10 mouse cellular contexts compared by ENCODE assay signal in the genomic region with DNA sequence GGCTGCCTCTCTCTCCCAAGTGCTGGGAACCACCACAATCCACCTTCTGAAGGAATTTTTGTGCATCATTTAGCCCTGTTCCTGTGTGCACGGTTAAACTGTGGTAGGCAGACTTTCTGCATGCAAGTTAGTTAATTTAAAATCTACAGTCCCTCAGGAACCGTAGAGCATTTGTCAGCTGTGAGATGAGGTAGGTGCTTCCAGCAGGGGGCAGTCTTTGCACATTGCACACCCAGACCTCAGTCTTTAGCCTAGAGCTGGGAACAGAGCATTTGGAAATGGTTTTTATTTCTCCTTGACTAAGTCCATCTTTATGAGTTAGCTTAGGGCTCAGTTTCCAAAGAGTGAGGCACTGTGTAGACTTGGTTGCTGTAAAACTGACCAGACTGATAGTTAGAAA. TPM values are rescaled to one million over a fixed set of nuclear protein-coding genes. Genes with fewer than 3 reads are reported as not detected.
DNase-seq lines count a peak whose midpoint lies in the region; ATAC-seq and TF ChIP-seq lines count a peak whose summit lies in the region.
"Had no signal": no experiment of that assay in that cellular context is flagged by ENCODE, and none has a peak within 500 bp of the region (broad histone marks: within the 10 kb centered on the region; RNA-seq: fewer than 3 reads in every experiment).

No protein-coding gene starts in this region.

- DNase-seq in cerebellum, adult 2 months: peak; percentile 47 to 61
- no peak for DNase-seq in cerebellum, adult 11-12 months
- DNase-seq in urinary bladder, postnatal 25 days (ENCODE audit: low spot score): peak; percentile 43
- DNase-seq in urinary bladder, postnatal 10 days (ENCODE audit: low spot score): no peak
- peak; percentile 78 for DNase-seq in embryonic facial prominence, embryonic 11.5 days (ENCODE audit: low spot score)
- DNase-seq in liver, embryonic 11.5 days (ENCODE audit: low spot score): no peak
- peak; percentile 78 for DNase-seq in right cerebral cortex, postnatal 4 days

- H3K4me2 ChIP-seq in embryonic facial prominence, embryonic 11.5 days (ENCODE audit: low read depth, low read length): no peak overlapping the region
- no peak overlapping the region for H3K4me2 ChIP-seq in intestine, embryonic 16.5 days (ENCODE audit: low read depth, low read length)
- no peak overlapping the region for H3K4me2 ChIP-seq in liver, embryonic 11.5 days
- H3K4me2 ChIP-seq: limb, embryonic 12.5 days; stomach, embryonic 15.5 days had no signal

- H3K9me3 ChIP-seq in embryonic facial prominence, embryonic 11.5 days (replicated peaks; ENCODE audit: control insufficient read depth, low read length): no peaks in the 10 kb centered on the region
- H3K9me3 ChIP-seq in intestine, embryonic 16.5 days (ENCODE audit: control insufficient read depth, low read length): no peaks in the 10 kb centered on the region
- no peaks in the 10 kb centered on the region for H3K9me3 ChIP-seq in liver, embryonic 11.5 days (ENCODE audit: control insufficient read depth, low read length)
- H3K9me3 ChIP-seq: limb, embryonic 12.5 days; stomach, embryonic 15.5 days had no signal

- TF ChIP-seq POLR2A in cerebellum, adult 2 months (IDR thresholded peaks at IDR 0.05; ENCODE audit: borderline replicate concordance, insufficient read depth, low read length): no peak

- H3K4me1 ChIP-seq in cerebellum, adult 2 months (ENCODE audit: control insufficient read depth, insufficient read depth, low read length): peaks cover 5% of the 10 kb centered on the region
- H3K4me1 ChIP-seq in embryonic facial prominence, embryonic 11.5 days (ENCODE audit: control insufficient read depth, insufficient read depth, low read length): no peaks in the 10 kb centered on the region
- no peaks in the 10 kb centered on the region for H3K4me1 ChIP-seq in intestine, embryonic 16.5 days (ENCODE audit: control insufficient read depth, insufficient read depth, low read length)
- H3K4me1 ChIP-seq in liver, embryonic 11.5 days (replicated peaks; ENCODE audit: control insufficient read depth, insufficient read depth, low read length): no peaks in the 10 kb centered on the region
- H3K4me1 ChIP-seq: limb, embryonic 12.5 days; stomach, embryonic 15.5 days had no signal

- no peak overlapping the region for H3K27ac ChIP-seq in cerebellum, adult 2 months (ENCODE audit: insufficient read depth, low read length)
- H3K27ac ChIP-seq in embryonic facial prominence, embryonic 11.5 days (replicated peaks; ENCODE audit: low read depth, low read length): no peak overlapping the region
- no peak overlapping the region for H3K27ac ChIP-seq in intestine, embryonic 16.5 days (ENCODE audit: low read length)
- no peak overlapping the region for H3K27ac ChIP-seq in liver, embryonic 11.5 days (ENCODE audit: low read depth, low read length)
- H3K27ac ChIP-seq: limb, embryonic 12.5 days; stomach, embryonic 15.5 days had no signal

- ATAC-seq in embryonic facial prominence, embryonic 11.5 days (replicated peaks; ENCODE audit: insufficient number of reproducible peaks, low FRiP score, low TSS enrichment, low read depth): no peak
- ATAC-seq in intestine, embryonic 16.5 days: peak; percentile 31; the same call in 1 of the 2 replicates
- ATAC-seq in liver, embryonic 11.5 days (replicated peaks; ENCODE audit: low FRiP score): 0 out of 2 replicates have a peak, but pooled peaks have one; percentile 39

- no peak overlapping the region for H3K4me3 ChIP-seq in cerebellum, adult 2 months (replicated peaks; ENCODE audit: insufficient read depth, low read depth, low read length)
- no peak overlapping the region for H3K4me3 ChIP-seq in embryonic facial prominence, embryonic 11.5 days (ENCODE audit: low read depth, low read length)
- H3K4me3 ChIP-seq in intestine, embryonic 16.5 days (ENCODE audit: low read length): no peak overlapping the region
- H3K4me3 ChIP-seq in liver, embryonic 11.5 days (ENCODE audit: low read depth, low read length): no peak overlapping the region
- H3K4me3 ChIP-seq: limb, embryonic 12.5 days; stomach, embryonic 15.5 days had no signal

- peak; percentile 79 for TF ChIP-seq CTCF in cerebellum, adult 2 months (IDR thresholded peaks at IDR 0.05; ENCODE audit: borderline replicate concordance, insufficient read depth, low read depth, low read length)

- H3K36me3 ChIP-seq in embryonic facial prominence, embryonic 11.5 days (replicated peaks; ENCODE audit: control insufficient read depth, insufficient read depth, low read depth, low read length): peaks cover 49% of the 10 kb centered on the region
- peaks cover 27% of the 10 kb centered on the region for H3K36me3 ChIP-seq in intestine, embryonic 16.5 days (ENCODE audit: control insufficient read depth, insufficient read depth, low read length)
- peaks cover 75% of the 10 kb centered on the region for H3K36me3 ChIP-seq in liver, embryonic 11.5 days (ENCODE audit: control insufficient read depth, insufficient read depth, low read length)

- no peak overlapping the region for H3K9ac ChIP-seq in embryonic facial prominence, embryonic 11.5 days (replicated peaks; ENCODE audit: low read length)
- no peak overlapping the region for H3K9ac ChIP-seq in intestine, embryonic 16.5 days (ENCODE audit: low read depth, low read length)
- H3K9ac ChIP-seq in liver, embryonic 11.5 days (ENCODE audit: low read depth, low read length): no peak overlapping the region
- H3K9ac ChIP-seq: limb, embryonic 12.5 days; stomach, embryonic 15.5 days had no signal

- 28% methylated on average over 2 of the region's 2 CpGs for WGBS in cerebellum, adult 2 months
- WGBS in embryonic facial prominence, embryonic 11.5 days: 58% methylated on average over 2 of the region's 2 CpGs
- 33% methylated on average over 2 of the region's 2 CpGs for WGBS in intestine, embryonic 16.5 days
- 65% methylated on average over 2 of the region's 2 CpGs for WGBS in liver, embryonic 11.5 days

- H3K27me3 ChIP-seq in cerebellum, adult 2 months (ENCODE audit: control insufficient read depth, insufficient read depth, low read length): no peaks in the 10 kb centered on the region
- H3K27me3 ChIP-seq in embryonic facial prominence, embryonic 11.5 days (ENCODE audit: control insufficient read depth, insufficient read depth, low read length): no peaks in the 10 kb centered on the region
- no peaks in the 10 kb centered on the region for H3K27me3 ChIP-seq in intestine, embryonic 16.5 days (replicated peaks; ENCODE audit: control insufficient read depth, insufficient read depth, low read length)
- no peaks in the 10 kb centered on the region for H3K27me3 ChIP-seq in liver, embryonic 11.5 days (replicated peaks; ENCODE audit: control insufficient read depth, insufficient read depth, low read length)
- H3K27me3 ChIP-seq: limb, embryonic 12.5 days; stomach, embryonic 15.5 days had no signal

RNA-seq across cellular contexts. Expression of a gene that starts 14.5 kb away (rescaled TPM):
- polyA plus RNA-seq in cerebellum, adult 2 months (2012; rRNA removed): 8.5 and 10.1 TPM in 2 replicates
- polyA plus RNA-seq in embryonic facial prominence, embryonic 11.5 days (2014; fragmentation: Nextera tagmentation; extraction: Ambion mirVana): 3.4 TPM in 2 replicates
- polyA plus RNA-seq in intestine, embryonic 16.5 days (2015; fragmentation: Nextera tagmentation; extraction: Ambion mirVana): 0.33 and 0.50 TPM in 2 replicates
- 0.47 and 0.58 TPM in 2 replicates for polyA plus RNA-seq in liver, embryonic 11.5 days (2014; fragmentation: Nextera tagmentation; extraction: Ambion mirVana)

RNA-seq across cellular contexts. Expression of a gene that starts 49.5 kb away (rescaled TPM):
- polyA plus RNA-seq in cerebellum, adult 2 months (2012; rRNA removed): 75.3 and 77.4 TPM in 2 replicates
- polyA plus RNA-seq in embryonic facial prominence, embryonic 11.5 days (2014; fragmentation: Nextera tagmentation; extraction: Ambion mirVana): 60.2 and 65.6 TPM in 2 replicates
- 19.0 and 20.9 TPM in 2 replicates for polyA plus RNA-seq in intestine, embryonic 16.5 days (2015; fragmentation: Nextera tagmentation; extraction: Ambion mirVana)
- polyA plus RNA-seq in liver, embryonic 11.5 days (2014; fragmentation: Nextera tagmentation; extraction: Ambion mirVana): 47.2 and 50.8 TPM in 2 replicates

Comparison
In these comparisons a context has a peak if more than half of its experiments do, and no peak if none do; other contexts are left out.
1. DNase-seq: peak in cerebellum, adult 2 months (2 of 2), urinary bladder, postnatal 25 days (single experiment), embryonic facial prominence, embryonic 11.5 days (single experiment) and right cerebral cortex, postnatal 4 days (single experiment); none in cerebellum, adult 11-12 months (single experiment), urinary bladder, postnatal 10 days (single experiment) and liver, embryonic 11.5 days (single experiment).